Mouse (Mus musculus): ENCODE results near the gene 2300002M23Rik. TPM values are rescaled to one million over a fixed set of nuclear protein-coding genes. Genes with fewer than 3 reads are reported as not detected.

2300002M23Rik gene
- total and polyA plus RNA-seq, 2 experiments from 2014 or later, result not detected

- H3K4me2 ChIP-seq (ENCODE audit: low read depth), result peak overlapping the region; percentile 54
- 3% methylated on average over 28 of the region's 28 CpGs for WGBS
- H3K9me3 ChIP-seq (ENCODE audit: low read length), result no peaks in the 10 kb centered on the region
- H3K9ac ChIP-seq, result peak overlapping the region; percentile 40
- ATAC-seq, result peak; percentile 82
- H3K36me3 ChIP-seq (ENCODE audit: insufficient read depth), result no peaks in the 10 kb centered on the region
- TF ChIP-seq CTCF (IDR thresholded peaks at IDR 0.05; ENCODE audit: low read depth), result no peak
- 0 out of 2 replicates have a peak, but pooled peaks cover 4% of the 10 kb centered on the region for H3K4me1 ChIP-seq (ENCODE audit: insufficient read depth)
- DNase-seq, result peak; percentile 45
- H3K27ac ChIP-seq (ENCODE audit: low read depth, low read length), result no peak overlapping the region
- peak overlapping the region; percentile 31 for H3K4me3 ChIP-seq (ENCODE audit: low read depth, low read length)
- no peaks in the 10 kb centered on the region for H3K27me3 ChIP-seq (ENCODE audit: insufficient read depth, low read length)
Observed at GRCm38 (mm10) chr17:35569091-35569944, 2.1 kb downstream of the 2300002M23Rik start.

GRCm38 (mm10) chr17:35570836-35571235 is 3.6 kb downstream of the 2300002M23Rik start:
- WGBS, result 72% methylated on average over 14 of the region's 14 CpGs
- no peak for ATAC-seq
- TF ChIP-seq CTCF (IDR thresholded peaks at IDR 0.05; ENCODE audit: low read depth), result no peak

GRCm38 (mm10) chr17:35571477-35571876 is 4.2 kb downstream of the 2300002M23Rik start:
- 97% methylated on average over 7 of the region's 7 CpGs for WGBS
- no peaks in the 10 kb centered on the region for H3K27me3 ChIP-seq (ENCODE audit: insufficient read depth, low read length)
- no peak for ATAC-seq
- 0 out of 2 replicates have a peak, but pooled peaks cover 4% of the 10 kb centered on the region for H3K4me1 ChIP-seq (ENCODE audit: insufficient read depth)
- no peak overlapping the region for H3K9ac ChIP-seq
- DNase-seq, result no peak
- H3K36me3 ChIP-seq (ENCODE audit: insufficient read depth), result no peaks in the 10 kb centered on the region
- no peak overlapping the region for H3K4me3 ChIP-seq (ENCODE audit: low read depth, low read length)
- H3K27ac ChIP-seq (ENCODE audit: low read depth, low read length), result no peak overlapping the region
- H3K9me3 ChIP-seq (ENCODE audit: low read length), result no peaks in the 10 kb centered on the region
- TF ChIP-seq CTCF (IDR thresholded peaks at IDR 0.05; ENCODE audit: low read depth), result 0 out of 2 replicates have a peak, but pooled peaks have one; percentile 5
- H3K4me2 ChIP-seq (ENCODE audit: low read depth), result no peak overlapping the region

More at GRCm38 (mm10) chr17:35570836-35571235, 3.6 kb downstream of the 2300002M23Rik start:
- Histone ChIP-seq H3K27me3 (ENCODE audit: insufficient read depth, low read length) (no peaks in the 10 kb centered on the region), H3K27ac (ENCODE audit: low read depth, low read length) (no peak overlapping the region), H3K36me3 (ENCODE audit: insufficient read depth) (no peaks in the 10 kb centered on the region), H3K9me3 (ENCODE audit: low read length) (no peaks in the 10 kb centered on the region), H3K9ac (no peak overlapping the region), H3K4me1 (ENCODE audit: insufficient read depth) (0 out of 2 replicates have a peak, but pooled peaks cover 4% of the 10 kb centered on the region), H3K4me2 (ENCODE audit: low read depth) (no peak overlapping the region), H3K4me3 (ENCODE audit: low read depth, low read length) (no peak overlapping the region)
- no peak for DNase-seq

GRCm38 (mm10) chr17:35578211-35578610 is 11.0 kb downstream of the 2300002M23Rik start:
- peak; percentile 98 for TF ChIP-seq CTCF (IDR thresholded peaks at IDR 0.05; ENCODE audit: low read depth)
- H3K27ac ChIP-seq (ENCODE audit: low read depth, low read length), result no peak overlapping the region
- 15% methylated on average over 6 of the region's 6 CpGs for WGBS
- DNase-seq (peak; percentile 76), ATAC-seq (no peak)
- no peaks in the 10 kb centered on the region for H3K4me1 ChIP-seq (ENCODE audit: insufficient read depth)
- H3K36me3 ChIP-seq (ENCODE audit: insufficient read depth), result no peaks in the 10 kb centered on the region
- no peaks in the 10 kb centered on the region for H3K27me3 ChIP-seq (ENCODE audit: insufficient read depth, low read length)
- H3K4me2 ChIP-seq (ENCODE audit: low read depth), result no peak overlapping the region
- H3K9me3 ChIP-seq (ENCODE audit: low read length), result no peaks in the 10 kb centered on the region
- H3K4me3 ChIP-seq (ENCODE audit: low read depth, low read length), result no peak overlapping the region
- H3K9ac ChIP-seq, result no peak overlapping the region

- Histone ChIP-seq H3K27me3 (ENCODE audit: insufficient read depth, low read length) (no peaks in the 10 kb centered on the region), H3K36me3 (ENCODE audit: insufficient read depth) (no peaks in the 10 kb centered on the region), H3K27ac (ENCODE audit: low read depth, low read length) (no peak overlapping the region), H3K4me3 (ENCODE audit: low read depth, low read length) (no peak overlapping the region), H3K4me2 (ENCODE audit: low read depth) (no peak overlapping the region), H3K9ac (no peak overlapping the region), H3K9me3 (ENCODE audit: low read length) (no peaks in the 10 kb centered on the region), H3K4me1 (ENCODE audit: insufficient read depth) (no peaks in the 10 kb centered on the region)
- DNase-seq (no peak), ATAC-seq (no peak)
- peak; percentile 65 for TF ChIP-seq CTCF (IDR thresholded peaks at IDR 0.05; ENCODE audit: low read depth)
- WGBS, result 88% methylated on average over 1 of the region's 1 CpGs
Observed at GRCm38 (mm10) chr17:35582900-35583299, 15.7 kb downstream of the 2300002M23Rik start.

- H3K4me3 ChIP-seq (ENCODE audit: low read depth, low read length), result peak overlapping the region; percentile 9; the same call in 1 of the 2 replicates
- WGBS, result 16% methylated on average over 16 of the region's 16 CpGs
- no peaks in the 10 kb centered on the region for H3K36me3 ChIP-seq (ENCODE audit: insufficient read depth)
- no peak overlapping the region for H3K9ac ChIP-seq
- H3K4me1 ChIP-seq (ENCODE audit: insufficient read depth), result no peaks in the 10 kb centered on the region
- TF ChIP-seq CTCF (IDR thresholded peaks at IDR 0.05; ENCODE audit: low read depth), result peak; percentile 93
- no peak overlapping the region for H3K27ac ChIP-seq (ENCODE audit: low read depth, low read length)
- H3K27me3 ChIP-seq (ENCODE audit: insufficient read depth, low read length), result no peaks in the 10 kb centered on the region
- peak overlapping the region; percentile 41 for H3K4me2 ChIP-seq (ENCODE audit: low read depth)
- H3K9me3 ChIP-seq (ENCODE audit: low read length), result no peaks in the 10 kb centered on the region
- peak; percentile 88 for ATAC-seq
- peak; percentile 91 for DNase-seq
Observed at GRCm38 (mm10) chr17:35584330-35584937, 17.2 kb downstream of the 2300002M23Rik start.

- Histone ChIP-seq H3K4me2 (ENCODE audit: low read depth) (no peak overlapping the region), H3K4me3 (ENCODE audit: low read depth, low read length) (no peak overlapping the region), H3K27ac (ENCODE audit: low read depth, low read length) (no peak overlapping the region), H3K36me3 (ENCODE audit: insufficient read depth) (no peaks in the 10 kb centered on the region), H3K9me3 (ENCODE audit: low read length) (no peaks in the 10 kb centered on the region), H3K4me1 (ENCODE audit: insufficient read depth) (no peaks in the 10 kb centered on the region), H3K9ac (no peak overlapping the region), H3K27me3 (ENCODE audit: insufficient read depth, low read length) (no peaks in the 10 kb centered on the region)
- WGBS, result 77% methylated on average over 1 of the region's 1 CpGs
- no peak for DNase-seq
- ATAC-seq, result no peak
- TF ChIP-seq CTCF (IDR thresholded peaks at IDR 0.05; ENCODE audit: low read depth), result no peak
Observed at GRCm38 (mm10) chr17:35587291-35587690, 20.0 kb downstream of the 2300002M23Rik start.
